Mouse (Mus musculus) thymus, postnatal 14 days (tissue): ENCODE data around the gene Rhox2a.
"Not testable (repeated sequence)": the region's sequence is repeated elsewhere in the genome, so short reads cannot be mapped to it uniquely, and the experiment has no call there.

Experiments
- DNase-seq: peaks from one replicate; pipeline ENCODE4 v3.0.0; 2021

The Rhox2a gene

GRCm38 (mm10) chrX:37244676-37245075, at the start of gene Rhox2a:
Gene Rhox2a, plus strand, starts transcription at chrX:37244976.
- not testable (repeated sequence) for DNase-seq

GRCm38 (mm10) chrX:37198676-37199075, 46.1 kb upstream of the Rhox2a start:
- DNase-seq, result no peak

- no peak for DNase-seq
Observed at GRCm38 (mm10) chrX:37210941-37211340, 33.8 kb upstream of the Rhox2a start, which contains the start of gene Gm9. Gene Gm9, minus strand, starts transcription at chrX:37211041.

GRCm38 (mm10) chrX:37222158-37222557, 22.6 kb upstream of the Rhox2a start, which contains the start of gene Rhox1:
Gene Rhox1, minus strand, starts transcription at chrX:37222258.
- DNase-seq, result not testable (repeated sequence)

- DNase-seq, result not testable (repeated sequence)
Observed at GRCm38 (mm10) chrX:37249619-37250018, 4.8 kb downstream of the Rhox2a start, which contains the start of gene Rhox3a. Gene Rhox3a, plus strand, starts transcription at chrX:37249919.

GRCm38 (mm10) chrX:37265038-37265437, 20.3 kb downstream of the Rhox2a start, which contains the start of gene Rhox4a:
Gene Rhox4a, plus strand, starts transcription at chrX:37265338.
- not testable (repeated sequence) for DNase-seq
